Mouse (Mus musculus): Measurements from ENCODE around the gene Rab20.

DNA sequence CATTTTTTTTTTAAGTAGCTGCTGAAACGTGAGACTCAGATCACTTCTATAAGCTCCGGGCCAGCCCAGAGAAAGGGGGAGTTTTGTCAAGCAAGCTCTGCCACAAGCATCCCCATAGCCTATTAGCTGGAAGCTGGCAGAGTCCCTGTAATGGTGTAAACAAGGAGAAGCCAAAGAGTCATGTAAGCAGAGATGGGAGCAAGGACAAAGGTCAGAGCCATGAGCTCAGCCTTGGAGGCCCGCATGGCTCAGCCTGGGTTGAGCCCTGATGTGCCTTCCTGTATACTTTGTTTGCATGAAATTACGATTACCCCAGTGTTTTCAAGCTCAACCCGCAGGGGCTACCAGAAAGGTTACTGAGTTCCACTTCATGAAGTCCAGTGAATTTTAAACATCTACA is 19.5 kb downstream of the Rab20 start:
- TF ChIP-seq POLR2A (IDR thresholded peaks at IDR 0.05; ENCODE audit: control insufficient read depth, extremely low read depth, insufficient read depth, low read length, poor library complexity) = no peak
- no peak for TF ChIP-seq CTCF (IDR thresholded peaks at IDR 0.05; ENCODE audit: borderline replicate concordance, control insufficient read depth, extremely low read depth, insufficient read depth, low read length, poor library complexity)
